Mouse (Mus musculus): ENCODE measurements around the gene Armh3.

DNA sequence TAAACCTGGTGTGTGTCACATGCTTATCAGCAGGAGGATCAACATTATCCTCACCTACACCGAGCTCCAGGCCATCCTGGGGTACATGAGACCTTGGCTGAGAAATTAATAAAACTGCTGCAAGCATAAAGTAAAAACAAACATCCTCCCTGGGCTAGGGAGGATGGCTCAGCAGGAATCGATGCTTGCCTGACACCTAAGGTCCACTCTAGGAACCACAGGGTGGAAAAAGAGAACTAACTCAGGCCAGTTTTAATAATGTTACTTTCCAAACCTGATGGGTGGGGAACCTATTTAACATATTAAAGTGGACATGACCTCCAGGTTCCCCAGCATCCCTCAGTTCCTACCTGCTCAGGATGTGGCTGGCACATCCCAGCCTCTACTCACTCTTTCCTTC is 167.6 kb downstream of the Armh3 start:
- no peak for TF ChIP-seq ZC3H11A (IDR thresholded peaks at IDR 0.05; ENCODE audit: borderline replicate concordance, low read depth, low read length)
- TF ChIP-seq CHD2 (IDR thresholded peaks at IDR 0.05; ENCODE audit: low read depth, low read length), result no peak
